Mouse (Mus musculus): ENCODE data around the gene Apom.

- TF ChIP-seq CTCF (IDR thresholded peaks at IDR 0.05; ENCODE audit: low read depth) (no peak), EP300 (IDR thresholded peaks at IDR 0.05; ENCODE audit: low read depth) (no peak)
Measured at GRCm38 (mm10) chr17:35083929-35084497, 47.8 kb downstream of the Apom start.

Data from heart, postnatal 0 days (tissue).